Mouse (Mus musculus) forebrain, embryonic 13.5 days (tissue): ENCODE results near the gene Mcm9. TPM values are rescaled to one million over a fixed set of nuclear protein-coding genes. Genes with fewer than 3 reads are reported as not detected.

Experiments used
- ATAC-seq: fragments of 200-750 bp; cut with Nextera tagmentation; 2 replicates; pipeline ENCODE4 v1.8.0; 2017
- H3K27ac ChIP-seq: fragments of 300-500 bp; sonication (generic); 2 replicates; pipeline ENCODE4 v1.5.1; 2015; ENCODE audit warnings: inconsistent platforms, mild to moderate bottlenecking, moderate library complexity
- H3K27me3 ChIP-seq: fragments of 300-500 bp; sonication (generic); 2 replicates; pipeline ENCODE4 v1.6.1; 2015; ENCODE audit warnings: mild to moderate bottlenecking, inconsistent platforms
- H3K36me3 ChIP-seq: fragments of 300-500 bp; sonication (generic); 2 replicates; pipeline ENCODE4 v1.6.1; 2015; ENCODE audit warnings: mild to moderate bottlenecking, inconsistent platforms; ENCODE audit not compliant: poor library complexity, severe bottlenecking
- H3K4me1 ChIP-seq: fragments of 300-500 bp; sonication (generic); 2 replicates; pipeline ENCODE4 v1.6.1; 2015; ENCODE audit warnings: inconsistent platforms
- H3K4me2 ChIP-seq: fragments of 300-500 bp; sonication (generic); 2 replicates; pipeline ENCODE4 v1.6.1; 2015; ENCODE audit warnings: inconsistent platforms, mild to moderate bottlenecking, moderate library complexity
- H3K4me3 ChIP-seq: fragments of 300-500 bp; sonication (generic); 2 replicates; pipeline ENCODE4 v1.5.1; 2015; ENCODE audit warnings: mild to moderate bottlenecking, inconsistent platforms
- H3K9ac ChIP-seq: fragments of 300-500 bp; sonication (generic); 2 replicates; pipeline ENCODE4 v1.6.1; 2015; ENCODE audit warnings: mild to moderate bottlenecking, inconsistent platforms
- H3K9me3 ChIP-seq: fragments of 300-500 bp; sonication (generic); replicated peaks from 2 replicates; pipeline ENCODE4 v1.6.1; 2016; ENCODE audit warnings: inconsistent platforms
- WGBS: fragments of 180-500 bp; shearing (Covaris S2); methylation state at CpG from one replicate; pipeline ENCODE4 v1.1.7; 2015; 5-methylcytosine and 5-hydroxymethylcytosine counted together
- polyA plus RNA-seq: library from polyadenylated mRNA; unstranded; fragments of >200 nt; fragmentation: Nextera tagmentation; extraction: Ambion mirVana; gene quantifications from 2 replicates; pipeline ENCODE4 v1.2.1, GENCODE M21; 2015

Gene Mcm9
- polyA plus RNA-seq, 1 experiment from 2014 or later: 14.5 TPM

DNA sequence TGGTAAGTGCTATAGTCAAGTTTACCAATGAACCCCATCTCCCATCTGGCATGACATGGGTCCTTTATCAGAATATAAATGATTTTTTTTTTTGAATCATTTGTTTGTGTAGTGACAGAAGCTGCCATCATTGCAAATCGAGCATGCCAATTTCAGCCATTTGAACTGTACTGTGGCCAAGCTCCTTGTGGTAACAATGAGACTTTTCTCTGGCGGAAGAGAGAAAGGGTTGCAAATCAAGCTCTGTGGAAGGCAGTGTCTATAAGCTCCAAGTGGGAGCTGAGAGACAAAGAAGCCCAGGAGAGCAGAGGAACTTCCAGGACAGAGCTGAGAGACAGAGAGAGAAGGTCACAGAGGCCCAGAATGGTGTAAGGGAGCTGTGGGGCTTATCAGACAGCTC is 64.7 kb downstream of the Mcm9 start:
- H3K9me3 ChIP-seq: no peaks in the 10 kb centered on the region
- no peak overlapping the region for H3K4me3 ChIP-seq
- no peak for ATAC-seq
- no peaks in the 10 kb centered on the region for H3K27me3 ChIP-seq
- H3K9ac ChIP-seq: no peak overlapping the region
- WGBS: 71% methylated on average over 2 of the region's 2 CpGs
- no peaks in the 10 kb centered on the region; the same call in 1 of the 2 replicates for H3K36me3 ChIP-seq
- no peak overlapping the region for H3K27ac ChIP-seq
- no peaks in the 10 kb centered on the region for H3K4me1 ChIP-seq
- no peak overlapping the region for H3K4me2 ChIP-seq

DNA sequence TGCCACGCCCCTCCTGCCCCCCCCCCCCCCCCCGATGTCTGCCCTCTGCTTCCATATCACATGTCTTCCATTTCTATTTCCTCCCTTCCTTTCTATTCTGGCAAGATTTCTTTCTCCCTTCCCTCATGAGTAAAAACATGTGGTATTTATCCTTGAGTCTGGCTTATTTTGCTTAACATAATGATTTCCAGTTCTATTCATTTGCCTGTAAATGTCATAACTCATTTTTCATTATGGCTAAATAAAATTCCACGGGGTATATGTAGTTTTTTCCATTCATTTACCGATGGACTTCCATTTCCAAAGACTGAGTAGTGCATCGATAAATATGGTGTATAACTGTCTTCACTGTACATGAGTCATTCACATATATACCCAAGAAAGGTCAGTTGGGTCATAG is 68.2 kb downstream of the Mcm9 start:
- Histone ChIP-seq H3K4me2 (no peak overlapping the region), H3K27ac (no peak overlapping the region), H3K4me1 (no peaks in the 10 kb centered on the region), H3K9me3 (no peaks in the 10 kb centered on the region), H3K27me3 (no peaks in the 10 kb centered on the region), H3K36me3 (no peaks in the 10 kb centered on the region; the same call in 1 of the 2 replicates), H3K4me3 (no peak overlapping the region), H3K9ac (no peak overlapping the region)
- WGBS: 92% methylated on average over 5 of the region's 5 CpGs
- no peak for ATAC-seq

DNA sequence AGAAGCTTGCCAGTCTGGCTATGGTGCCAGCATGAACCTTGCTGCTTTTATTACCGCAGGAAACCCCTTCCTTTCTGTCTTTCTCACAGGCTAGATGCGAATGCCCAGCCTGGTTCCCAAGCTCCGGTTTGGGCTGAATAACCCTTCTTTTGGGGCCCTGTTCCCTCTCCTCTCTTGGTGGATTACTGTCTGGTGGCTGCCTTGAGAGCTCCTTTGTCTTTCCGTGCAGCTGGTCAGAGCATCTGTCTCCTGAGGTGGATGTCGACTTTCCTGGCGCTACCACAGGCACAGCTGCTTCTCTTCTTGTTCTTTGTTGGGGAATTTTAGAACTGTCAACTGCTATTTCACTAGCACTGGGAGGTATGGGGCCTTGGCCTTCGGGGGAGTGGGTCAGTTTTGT is 92.6 kb downstream of the Mcm9 start:
- Histone ChIP-seq H3K9ac (no peak overlapping the region), H3K9me3 (no peaks in the 10 kb centered on the region), H3K4me2 (no peak overlapping the region), H3K27ac (no peak overlapping the region), H3K36me3 (peaks cover 29% of the 10 kb centered on the region), H3K4me1 (no peaks in the 10 kb centered on the region), H3K4me3 (no peak overlapping the region), H3K27me3 (no peaks in the 10 kb centered on the region)
- ATAC-seq: no peak
- WGBS: 76% methylated on average over 7 of the region's 7 CpGs

DNA sequence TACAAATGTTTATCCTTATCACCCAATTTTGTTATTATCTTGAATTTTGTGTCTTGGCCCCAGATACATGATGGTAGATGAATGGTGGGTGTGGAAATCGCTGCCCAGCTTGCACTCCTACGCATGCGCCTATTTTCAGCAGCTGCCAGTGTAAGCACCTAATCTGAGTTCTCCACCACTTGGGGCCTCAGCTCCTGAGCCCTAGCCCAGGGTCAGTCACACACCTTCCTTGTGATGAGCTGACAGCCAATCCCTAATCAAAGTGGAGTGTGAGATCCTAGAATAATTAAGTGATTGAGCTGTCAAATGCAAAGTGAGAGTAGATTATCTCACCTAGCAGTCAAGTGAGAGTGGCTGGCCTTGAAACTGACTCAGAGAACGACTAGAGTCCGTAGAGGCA is 97.9 kb downstream of the Mcm9 start:
- no peak overlapping the region for H3K4me2 ChIP-seq
- H3K9me3 ChIP-seq: no peaks in the 10 kb centered on the region
- no peak overlapping the region for H3K4me3 ChIP-seq
- 89% methylated on average over 5 of the region's 5 CpGs for WGBS
- no peaks in the 10 kb centered on the region for H3K4me1 ChIP-seq
- no peak overlapping the region for H3K27ac ChIP-seq
- no peaks in the 10 kb centered on the region for H3K27me3 ChIP-seq
- peaks cover 15% of the 10 kb centered on the region for H3K36me3 ChIP-seq
- H3K9ac ChIP-seq: no peak overlapping the region
- no peak for ATAC-seq

DNA sequence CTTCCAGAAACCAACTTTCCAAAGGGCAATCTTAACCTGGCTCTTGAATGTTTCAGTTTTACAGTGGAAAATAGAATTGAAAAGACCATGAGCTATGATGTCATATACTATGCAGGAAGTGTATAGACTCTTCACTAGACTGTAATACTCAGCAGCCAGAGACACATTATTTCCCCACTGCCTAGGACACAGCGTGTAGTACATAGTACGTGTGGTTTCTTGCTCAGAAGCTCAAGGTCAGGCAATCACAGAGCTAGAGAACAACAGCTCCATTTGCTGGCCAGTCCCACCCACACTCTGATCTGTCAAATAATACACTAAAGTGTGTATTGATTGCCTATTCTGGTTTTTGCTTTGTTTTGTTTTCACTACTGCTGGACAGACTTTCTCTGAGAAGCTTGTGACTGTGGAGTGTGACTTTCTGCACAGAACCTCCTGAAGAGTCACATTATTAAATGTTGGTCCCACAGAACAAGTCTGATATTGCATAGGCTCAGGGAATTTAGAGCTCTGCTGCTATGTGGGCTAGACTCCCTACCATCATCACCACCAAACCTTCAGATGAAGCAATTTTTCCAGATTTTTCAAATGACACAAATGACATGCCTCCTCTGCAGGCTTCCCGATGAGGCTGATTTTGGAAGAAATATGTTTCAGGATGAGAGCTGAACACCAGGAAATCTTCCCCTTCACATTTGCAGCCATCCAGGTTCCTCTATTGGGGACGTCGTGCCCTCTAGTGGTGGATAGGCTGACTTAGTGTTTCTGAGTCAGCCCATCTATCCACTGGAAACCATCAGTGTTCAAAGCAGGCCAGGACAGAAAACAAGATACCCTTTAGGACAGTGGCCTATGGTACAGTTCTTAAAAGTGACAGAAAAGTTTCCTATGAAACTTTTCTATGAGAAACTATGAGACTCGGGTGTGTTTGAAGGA is 102.1 kb downstream of the Mcm9 start:
- Histone ChIP-seq H3K4me1 (no peaks in the 10 kb centered on the region), H3K4me3 (no peak overlapping the region), H3K4me2 (no peak overlapping the region), H3K9me3 (no peaks in the 10 kb centered on the region), H3K27ac (no peak overlapping the region), H3K9ac (no peak overlapping the region), H3K27me3 (no peaks in the 10 kb centered on the region), H3K36me3 (no peaks in the 10 kb centered on the region)
- peak; percentile 82 for ATAC-seq
- WGBS: 36% methylated on average over 6 of the region's 6 CpGs

DNA sequence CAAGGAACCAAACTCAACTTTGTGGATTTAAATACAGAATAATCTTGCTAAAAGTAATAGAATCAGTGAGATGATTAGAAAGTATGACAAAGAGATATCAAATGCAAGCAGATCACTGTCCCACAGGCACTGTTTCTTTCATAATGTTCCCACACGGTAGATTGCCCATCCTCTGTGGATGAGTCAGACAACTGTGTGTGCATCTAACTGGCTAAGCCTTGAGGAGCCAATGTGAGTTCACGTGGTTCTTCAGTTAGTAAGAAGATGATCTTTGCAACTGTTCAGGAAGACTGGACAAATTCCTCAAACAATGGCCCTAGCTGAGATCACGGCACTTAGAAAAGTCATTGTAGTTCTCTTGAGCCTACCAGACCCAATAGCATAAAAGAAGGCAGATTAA is 102.9 kb downstream of the Mcm9 start:
- no peaks in the 10 kb centered on the region for H3K27me3 ChIP-seq
- H3K4me1 ChIP-seq: no peaks in the 10 kb centered on the region
- ATAC-seq: no peak
- H3K9ac ChIP-seq: no peak overlapping the region
- no peaks in the 10 kb centered on the region for H3K9me3 ChIP-seq
- 89% methylated on average over 3 of the region's 3 CpGs for WGBS
- no peaks in the 10 kb centered on the region for H3K36me3 ChIP-seq
- no peak overlapping the region for H3K27ac ChIP-seq
- H3K4me3 ChIP-seq: no peak overlapping the region
- no peak overlapping the region for H3K4me2 ChIP-seq

DNA sequence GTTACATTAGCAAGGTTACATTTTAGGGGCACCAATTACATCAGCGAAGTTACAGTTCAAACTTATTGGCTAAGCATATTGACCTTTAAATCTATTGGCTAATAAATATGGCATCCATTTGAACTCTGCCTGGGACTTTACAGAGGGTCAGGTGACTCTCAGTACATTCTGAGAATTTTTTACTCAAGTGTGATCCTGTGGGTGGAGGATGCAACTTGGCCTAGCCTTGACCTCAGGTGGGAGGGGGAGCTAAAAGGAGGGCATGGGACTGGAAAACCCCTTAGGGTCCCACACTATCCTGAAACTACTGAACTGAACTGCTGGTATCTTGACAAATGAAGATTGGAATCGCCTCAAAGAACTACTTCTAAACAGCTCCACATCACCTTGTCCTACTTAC is 103.9 kb downstream of the Mcm9 start:
- no peak overlapping the region for H3K9ac ChIP-seq
- WGBS: 94% methylated on average over 2 of the region's 2 CpGs
- H3K9me3 ChIP-seq: no peaks in the 10 kb centered on the region
- no peak overlapping the region for H3K27ac ChIP-seq
- no peaks in the 10 kb centered on the region for H3K4me1 ChIP-seq
- H3K4me3 ChIP-seq: no peak overlapping the region
- no peaks in the 10 kb centered on the region for H3K36me3 ChIP-seq
- no peak for ATAC-seq
- H3K27me3 ChIP-seq: no peaks in the 10 kb centered on the region
- H3K4me2 ChIP-seq: no peak overlapping the region

DNA sequence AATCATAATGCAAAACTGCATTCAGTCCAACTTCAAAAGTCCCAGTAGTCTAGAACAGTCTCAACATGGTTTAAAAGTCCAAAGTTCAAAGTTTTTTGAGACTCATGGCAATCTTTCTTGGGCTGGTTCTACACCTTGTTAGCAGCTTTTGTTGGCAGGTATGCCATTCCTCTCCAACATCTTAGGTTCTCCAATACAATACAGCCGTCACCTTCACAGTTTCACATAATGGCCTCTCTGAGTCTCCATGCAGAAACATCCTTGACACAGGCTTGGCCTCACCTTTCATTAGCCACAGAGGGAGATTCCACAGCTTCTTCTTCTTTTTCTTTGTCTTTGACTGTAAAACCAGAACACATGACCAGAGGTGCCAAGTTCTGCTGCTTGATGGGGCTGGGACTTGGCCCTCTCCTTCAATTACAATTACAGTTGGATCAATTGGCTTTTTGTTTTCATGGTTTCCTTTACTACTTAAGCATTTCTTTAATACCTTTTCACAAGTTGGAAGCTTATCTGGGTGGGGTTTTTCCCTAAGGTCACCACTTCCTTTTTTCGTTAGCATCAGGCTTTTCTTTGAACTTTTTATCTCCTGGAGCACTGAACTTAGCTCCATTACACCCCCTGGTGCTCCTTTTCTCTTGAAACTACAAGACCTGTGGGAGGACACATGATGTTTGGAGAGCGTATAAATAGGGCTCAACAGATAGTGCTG is 104.8 kb downstream of the Mcm9 start:
- WGBS: 76% methylated on average over 3 of the region's 3 CpGs
- Histone ChIP-seq H3K36me3 (no peaks in the 10 kb centered on the region), H3K4me2 (no peak overlapping the region), H3K9me3 (no peaks in the 10 kb centered on the region), H3K4me3 (no peak overlapping the region), H3K4me1 (no peaks in the 10 kb centered on the region), H3K27me3 (no peaks in the 10 kb centered on the region), H3K9ac (no peak overlapping the region), H3K27ac (no peak overlapping the region)
- ATAC-seq: no peak

DNA sequence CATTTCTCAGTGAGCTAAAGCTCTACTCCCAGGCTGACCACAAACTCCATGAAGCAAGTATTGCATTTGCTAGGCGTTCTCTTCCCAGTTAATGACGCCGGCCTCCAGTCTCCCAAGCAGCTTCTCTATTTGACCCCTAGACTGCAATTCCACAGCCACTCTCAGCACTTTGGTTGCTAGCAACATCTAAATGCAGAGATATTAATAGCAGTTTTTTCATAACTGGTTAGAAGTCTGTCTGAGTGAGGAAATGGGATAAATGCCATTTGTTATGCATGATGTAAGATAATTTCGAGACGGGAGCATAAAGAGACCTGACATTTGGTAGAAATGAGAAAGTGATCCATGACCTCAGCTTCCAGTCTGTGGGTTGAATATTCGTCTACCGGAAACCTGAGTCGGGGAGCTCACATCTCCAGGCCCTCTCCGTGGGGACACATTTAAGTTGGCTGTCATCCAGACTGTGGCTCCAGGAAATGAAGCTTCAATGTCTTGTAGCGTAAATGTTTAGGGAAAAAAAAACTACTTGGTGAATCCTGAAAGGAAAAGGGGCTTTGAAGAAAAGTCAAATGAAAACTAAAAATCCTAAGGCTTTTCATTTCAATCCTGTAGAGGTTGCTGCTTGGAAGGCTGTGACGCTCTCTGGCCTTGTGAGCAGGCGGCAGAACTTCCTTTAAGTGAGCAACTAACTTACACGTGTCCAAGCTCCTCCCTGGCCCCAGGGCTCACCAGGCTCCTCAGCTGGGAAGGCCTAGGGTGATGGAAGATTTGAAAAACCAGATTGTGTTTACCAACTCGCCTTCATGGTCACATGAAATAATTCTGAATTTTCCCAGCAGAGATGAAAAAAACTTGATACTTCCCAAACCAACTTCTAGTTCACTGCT is 110.9 kb downstream of the Mcm9 start:
- no peak overlapping the region for H3K4me3 ChIP-seq
- no peak overlapping the region for H3K4me2 ChIP-seq
- no peak overlapping the region for H3K27ac ChIP-seq
- no peak; the same call in 1 of the 2 replicates for ATAC-seq
- H3K4me1 ChIP-seq: peaks cover 10% of the 10 kb centered on the region
- H3K27me3 ChIP-seq: peaks cover 10% of the 10 kb centered on the region
- no peaks in the 10 kb centered on the region for H3K9me3 ChIP-seq
- H3K9ac ChIP-seq: no peak overlapping the region
- no peaks in the 10 kb centered on the region for H3K36me3 ChIP-seq
- WGBS: 73% methylated on average over 14 of the region's 14 CpGs

DNA sequence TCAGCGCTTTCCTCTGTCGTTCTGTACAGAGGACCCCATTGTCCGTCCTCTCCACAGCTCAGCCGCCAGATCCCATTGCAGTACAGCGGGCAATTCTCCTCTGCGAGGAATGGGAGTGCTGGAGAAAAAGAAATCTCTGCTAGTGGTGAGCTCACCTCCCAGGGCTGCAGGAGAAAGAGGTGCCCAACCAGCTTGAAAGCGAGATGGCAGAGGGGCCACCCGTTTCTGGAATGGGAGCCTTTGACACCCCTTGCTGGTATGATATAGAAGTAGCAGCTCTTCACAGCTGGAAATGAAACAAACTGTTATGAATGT is 111.7 kb downstream of the Mcm9 start:
- no peak overlapping the region for H3K4me2 ChIP-seq
- H3K27ac ChIP-seq: no peak overlapping the region
- no peak overlapping the region for H3K4me3 ChIP-seq
- H3K9ac ChIP-seq: no peak overlapping the region
- H3K4me1 ChIP-seq: peaks cover 10% of the 10 kb centered on the region
- H3K36me3 ChIP-seq: no peaks in the 10 kb centered on the region
- peaks cover 10% of the 10 kb centered on the region for H3K27me3 ChIP-seq
- H3K9me3 ChIP-seq: no peaks in the 10 kb centered on the region
- ATAC-seq: peak; percentile 46; the same call in 1 of the 2 replicates
- 16% methylated on average over 8 of the region's 8 CpGs for WGBS

DNA sequence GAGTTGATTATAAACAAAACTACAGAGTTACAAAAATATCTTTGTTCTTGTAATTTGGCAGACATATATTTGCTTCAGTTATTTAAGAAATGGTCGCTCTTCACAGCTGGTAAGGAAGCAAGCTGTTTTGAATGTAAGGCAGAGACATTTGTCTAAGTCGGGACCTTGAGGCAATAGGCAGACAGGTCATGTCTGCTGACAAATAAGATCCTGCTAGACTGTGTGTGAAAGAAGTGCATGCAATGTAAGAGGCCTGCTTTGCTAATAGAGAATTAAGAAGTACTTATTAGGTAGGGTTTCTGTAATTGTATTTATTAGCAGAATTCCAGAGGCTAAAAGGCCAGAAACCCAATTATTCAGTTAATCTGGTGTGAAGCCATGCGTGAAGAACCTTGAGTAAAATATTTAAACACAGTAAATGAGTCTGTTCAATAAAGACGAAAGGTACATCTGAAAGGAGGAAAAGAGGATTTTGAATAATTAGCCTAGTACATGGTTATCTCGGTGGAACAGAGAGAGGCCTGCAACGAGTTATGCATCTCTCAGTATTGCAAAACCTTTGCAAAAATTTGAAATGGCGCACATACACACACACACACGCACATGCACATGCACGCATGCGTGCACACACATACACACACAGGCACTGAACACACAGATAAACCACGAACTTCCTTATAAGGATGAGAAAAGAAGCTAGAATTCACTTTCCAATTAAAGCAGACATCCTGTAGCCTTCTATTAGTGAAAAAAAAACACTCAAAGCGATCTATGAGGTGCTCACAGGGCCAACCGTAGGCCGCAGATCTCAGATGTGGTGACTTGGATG is 112.3 kb downstream of the Mcm9 start:
- Histone ChIP-seq H3K9me3 (no peaks in the 10 kb centered on the region), H3K4me2 (no peak overlapping the region), H3K4me3 (no peak overlapping the region), H3K27me3 (peaks cover 10% of the 10 kb centered on the region), H3K4me1 (peaks cover 10% of the 10 kb centered on the region), H3K36me3 (no peaks in the 10 kb centered on the region), H3K27ac (no peak overlapping the region), H3K9ac (no peak overlapping the region)
- 0 out of 2 replicates have a peak, but pooled peaks have one; percentile 41 for ATAC-seq
- 46% methylated on average over 14 of the region's 14 CpGs for WGBS
